Mouse (Mus musculus): ENCODE measurements at regions not wholly inside any gene's neighbourhood (a gene's known extent, or its start where the extent isn't known, plus 50 kb on each side); places are given as distances from the start of the nearest gene placed in this dataset.

- no peak for TF ChIP-seq ELF1 (IDR thresholded peaks at IDR 0.05; ENCODE audit: low read depth, low read length)
- TF ChIP-seq JUND (IDR thresholded peaks at IDR 0.05; ENCODE audit: low read depth, low read length) = no peak
- TF ChIP-seq GABPA (IDR thresholded peaks at IDR 0.05; ENCODE audit: low read depth, low read length) = no peak
- no peak for TF ChIP-seq MAZ (IDR thresholded peaks at IDR 0.05; ENCODE audit: low read depth, low read length)
Measured at GRCm38 (mm10) chr17:45798456-45798855, 64.8 kb upstream of the 1600014C23Rik start (continued).

GRCm38 (mm10) chr17:45797121-45797520 lies 63.5 kb upstream of the 1600014C23Rik start:
- Histone ChIP-seq H3K4me1 (ENCODE audit: control insufficient read depth in 1 of 2, insufficient read depth in 2 of 2, low read length in 2 of 2) (no peaks in the 10 kb centered on the region), H3K27ac (ENCODE audit: control insufficient read depth, low read depth, low read length) (no peak overlapping the region), H3K9me3 (replicated peaks; ENCODE audit: insufficient read depth, low read length) (no peaks in the 10 kb centered on the region), H3K36me3 (ENCODE audit: control insufficient read depth in 1 of 2, insufficient read depth in 2 of 2, low read length in 2 of 2) (no peaks in the 10 kb centered on the region), H3K4me3 (ENCODE audit: control insufficient read depth in 1 of 2, insufficient read depth in 1 of 2, low read depth in 2 of 2, low read length in 2 of 2) (no peak overlapping the region), H3K9ac (ENCODE audit: control insufficient read depth, low read depth, low read length, poor library complexity, severe bottlenecking) (no peak overlapping the region), H3K79me2 (ENCODE audit: control insufficient read depth, insufficient read depth, low read length, poor library complexity) (no peaks in the 10 kb centered on the region), H3K27me3 (ENCODE audit: control insufficient read depth in 1 of 2, insufficient read depth in 2 of 2, low read length in 2 of 2) (peaks cover 13 to 14% of the 10 kb centered on the region in 2 experiments)
- DNase-seq (ENCODE audit: low read depth, low spot score) = no peak
- TF ChIP-seq MYB (IDR thresholded peaks at IDR 0.05; ENCODE audit: low read depth, low read length) (no peak), HCFC1 (IDR thresholded peaks at IDR 0.05; ENCODE audit: low read depth, low read length) (no peak), TAL1 (IDR thresholded peaks at IDR 0.05; ENCODE audit: low read length) (no peak), MXI1 (IDR thresholded peaks at IDR 0.05; ENCODE audit: low read depth, low read length) (no peak), GABPA (IDR thresholded peaks at IDR 0.05; ENCODE audit: low read depth, low read length) (no peak), ELF1 (IDR thresholded peaks at IDR 0.05; ENCODE audit: low read depth, low read length) (no peak), E2F4 (IDR thresholded peaks at IDR 0.05; ENCODE audit: borderline replicate concordance, low read depth, low read length) (no peak), RCOR1 (IDR thresholded peaks at IDR 0.05; ENCODE audit: low read depth, low read length) (no peak), TBP (IDR thresholded peaks at IDR 0.05; ENCODE audit: low read depth, low read length) (no peak), UBTF (IDR thresholded peaks at IDR 0.05; ENCODE audit: borderline replicate concordance, insufficient read depth, low read depth, low read length) (no peak), MAZ (IDR thresholded peaks at IDR 0.05; ENCODE audit: low read depth, low read length) (no peak), ZC3H11A (IDR thresholded peaks at IDR 0.05; ENCODE audit: low read depth, low read length) (no peak)

GRCm38 (mm10) chr17:45794926-45795325 lies 61.3 kb upstream of the 1600014C23Rik start:
- no peak overlapping the region for H3K27ac ChIP-seq (ENCODE audit: control insufficient read depth, low read depth, low read length)
- H3K9me3 ChIP-seq (replicated peaks; ENCODE audit: insufficient read depth, low read length) = no peaks in the 10 kb centered on the region
- TF ChIP-seq CTCF (IDR thresholded peaks at IDR 0.05 in 2 of 3, conservative IDR thresholded peaks at IDR 0.05 in 1 of 3; ENCODE audit: control insufficient read depth in 1 of 3, insufficient read depth in 1 of 3, low read depth in 2 of 3, low read length in 3 of 3, poor library complexity in 1 of 3, severe bottlenecking in 1 of 3) (no peak), ZC3H11A (IDR thresholded peaks at IDR 0.05; ENCODE audit: low read depth, low read length) (no peak), ETS1 (IDR thresholded peaks at IDR 0.05; ENCODE audit: low read depth, low read length) (no peak), RCOR1 (IDR thresholded peaks at IDR 0.05; ENCODE audit: low read depth, low read length) (no peak), ZNF384 (IDR thresholded peaks at IDR 0.05; ENCODE audit: low read depth, low read length) (no peak), SMC3 (IDR thresholded peaks at IDR 0.05; ENCODE audit: low read depth, low read length) (no peak), MYB (IDR thresholded peaks at IDR 0.05; ENCODE audit: low read depth, low read length) (no peak)
- DNase-seq (ENCODE audit: low read depth, low spot score) = no peak
- H3K4me1 ChIP-seq (ENCODE audit: control insufficient read depth in 1 of 2, insufficient read depth in 2 of 2, low read length in 2 of 2) = no peaks in the 10 kb centered on the region; a peak in 1 of 4 replicates
- no peak overlapping the region for H3K9ac ChIP-seq (ENCODE audit: control insufficient read depth, low read depth, low read length, poor library complexity, severe bottlenecking)
- no peaks in the 10 kb centered on the region for H3K36me3 ChIP-seq (ENCODE audit: control insufficient read depth in 1 of 2, insufficient read depth in 2 of 2, low read length in 2 of 2)
- H3K4me3 ChIP-seq (ENCODE audit: control insufficient read depth in 1 of 2, insufficient read depth in 1 of 2, low read depth in 2 of 2, low read length in 2 of 2) = no peak overlapping the region
- H3K27me3 ChIP-seq (ENCODE audit: control insufficient read depth in 1 of 2, insufficient read depth in 2 of 2, low read length in 2 of 2) = peaks cover 13 to 16% of the 10 kb centered on the region in 2 experiments
- no peaks in the 10 kb centered on the region for H3K79me2 ChIP-seq (ENCODE audit: control insufficient read depth, insufficient read depth, low read length, poor library complexity)
